Mouse (Mus musculus): ENCODE data around the gene Lingo4.

The Lingo4 gene

DNA sequence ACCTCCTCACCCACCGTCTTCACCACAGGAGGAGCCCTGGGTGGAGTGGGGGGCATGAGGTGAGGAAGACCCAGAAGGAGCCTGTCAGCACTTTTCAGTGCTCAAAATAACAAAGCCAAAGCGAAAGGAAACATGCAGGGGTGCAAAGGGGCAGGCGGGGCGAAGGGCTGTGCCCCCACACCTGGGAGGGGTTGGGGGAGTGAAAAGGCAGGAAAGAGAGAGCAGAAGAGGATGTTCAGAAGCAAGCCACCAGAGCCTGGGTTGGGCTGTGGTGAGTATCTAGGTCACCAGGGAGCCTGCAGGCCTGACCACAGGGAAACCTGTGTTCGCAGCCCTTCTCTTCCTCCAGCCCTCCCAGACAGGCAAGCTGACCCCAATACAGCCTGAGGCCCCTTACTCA, 10.3 kb upstream of the Lingo4 start:
- no peak for DNase-seq

DNA sequence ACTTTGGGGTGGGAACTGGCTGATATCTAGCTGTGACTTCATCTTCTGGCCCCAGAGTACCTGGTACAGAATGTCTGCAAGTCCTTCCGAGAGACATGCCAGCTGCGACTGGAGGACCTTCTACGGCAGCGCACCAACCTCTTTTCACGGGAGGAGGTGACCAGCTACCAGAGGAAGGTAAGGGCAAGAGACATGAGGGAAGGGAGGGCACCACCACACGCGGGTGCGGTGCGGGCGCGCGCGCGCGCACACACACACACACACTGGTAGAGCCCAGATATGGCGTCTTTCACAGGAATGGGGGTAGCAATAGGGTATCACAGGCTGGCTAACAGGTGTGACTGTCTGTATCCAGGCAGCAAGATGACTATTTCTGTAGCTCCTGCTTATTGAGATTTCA, 8.9 kb upstream of the Lingo4 start:
- DNase-seq, result no peak

DNA sequence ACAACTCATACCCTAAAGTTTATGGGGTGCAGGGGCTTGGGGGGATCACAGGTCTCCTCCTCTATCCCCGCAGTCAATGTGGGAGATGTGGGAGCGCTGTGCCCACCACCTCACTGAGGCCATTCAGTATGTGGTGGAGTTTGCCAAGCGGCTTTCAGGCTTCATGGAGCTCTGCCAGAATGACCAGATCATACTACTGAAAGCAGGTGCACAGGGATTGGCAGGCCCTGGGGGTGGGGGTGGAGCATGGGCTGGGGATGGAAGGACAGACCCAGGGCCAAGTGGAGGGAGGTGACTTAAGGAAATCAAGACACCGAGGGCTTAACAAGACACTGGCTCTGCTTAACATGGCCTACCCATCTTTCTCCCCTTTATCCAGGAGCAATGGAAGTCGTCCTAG, 7.3 kb upstream of the Lingo4 start:
- no peak for DNase-seq

DNA sequence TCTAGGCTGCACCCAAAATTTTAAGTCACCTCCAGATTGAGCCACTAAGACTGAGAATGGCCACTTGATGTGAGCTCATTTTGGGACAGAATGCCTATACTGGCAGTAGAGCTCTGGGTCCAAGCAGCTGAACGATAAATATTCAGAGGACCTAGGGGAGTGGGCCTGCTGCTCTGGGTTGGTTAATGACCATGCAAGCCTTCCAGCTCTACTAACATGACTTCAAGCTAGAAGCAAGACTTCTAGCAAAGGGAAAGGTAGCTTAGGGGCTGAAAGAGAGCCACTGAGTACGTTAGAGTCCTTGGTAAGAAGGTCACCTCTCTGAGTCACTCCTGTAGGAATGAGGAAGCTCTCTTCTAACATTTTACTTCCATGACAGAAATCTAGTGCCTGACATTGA, 6.2 kb upstream of the Lingo4 start:
- DNase-seq, result no peak

DNA sequence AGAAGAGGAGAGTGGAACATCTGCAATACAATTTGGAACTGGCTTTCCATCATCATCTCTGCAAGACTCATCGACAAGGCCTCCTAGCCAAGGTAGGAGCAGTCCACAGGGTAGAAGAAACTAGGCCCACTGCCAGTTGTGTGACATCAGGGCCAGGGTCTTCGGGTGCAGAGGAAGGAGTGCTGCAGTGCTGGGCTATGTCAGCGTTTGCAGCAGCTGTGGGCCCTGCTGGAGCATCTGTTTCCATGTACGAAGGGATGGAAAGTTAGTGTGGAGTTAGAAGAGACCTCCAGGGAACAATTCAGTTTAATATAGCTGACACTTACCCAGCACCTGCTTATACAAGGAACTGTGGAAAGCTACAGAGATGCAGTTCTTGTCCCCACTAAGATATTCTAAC, 5.3 kb upstream of the Lingo4 start:
- DNase-seq, result no peak

DNA sequence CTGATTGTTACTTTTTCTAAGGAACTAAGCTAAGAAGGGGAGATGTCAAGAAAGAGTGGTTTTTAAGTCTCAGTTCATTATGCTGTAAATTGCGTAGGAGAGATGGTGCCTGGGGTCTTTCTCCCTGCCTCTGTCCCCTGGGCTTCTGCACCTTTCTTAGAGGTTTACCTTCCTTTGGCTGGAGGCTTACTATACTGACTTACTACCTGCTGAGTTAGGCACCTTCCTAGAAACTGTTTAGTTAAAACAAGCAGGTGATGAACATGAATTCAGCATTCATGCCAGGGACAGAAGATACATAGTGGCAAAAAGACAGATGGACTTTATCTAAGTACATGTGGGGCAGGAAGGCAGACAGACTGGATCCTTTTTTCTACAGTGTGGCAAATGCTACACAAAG, 2.0 kb upstream of the Lingo4 start:
- no peak for DNase-seq

DNA sequence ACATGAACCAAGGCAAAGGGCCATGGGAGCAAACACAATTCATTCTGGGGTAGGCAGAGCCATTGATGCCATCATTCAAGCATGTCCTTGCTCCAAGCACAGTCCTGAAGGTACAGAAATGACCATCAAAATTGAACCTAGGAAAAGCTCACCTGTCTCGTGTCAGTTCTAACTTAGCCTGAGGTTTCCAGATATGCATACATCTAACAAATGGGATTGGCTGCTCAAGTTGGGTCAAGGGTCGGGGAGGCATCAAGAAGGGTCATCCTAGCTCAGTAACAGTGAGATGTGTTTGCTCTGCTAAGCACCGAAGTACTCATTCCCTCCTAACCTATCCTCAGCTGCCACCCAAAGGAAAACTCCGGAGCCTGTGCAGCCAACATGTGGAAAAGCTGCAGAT, 1.5 kb upstream of the Lingo4 start:
- no peak for DNase-seq

DNA sequence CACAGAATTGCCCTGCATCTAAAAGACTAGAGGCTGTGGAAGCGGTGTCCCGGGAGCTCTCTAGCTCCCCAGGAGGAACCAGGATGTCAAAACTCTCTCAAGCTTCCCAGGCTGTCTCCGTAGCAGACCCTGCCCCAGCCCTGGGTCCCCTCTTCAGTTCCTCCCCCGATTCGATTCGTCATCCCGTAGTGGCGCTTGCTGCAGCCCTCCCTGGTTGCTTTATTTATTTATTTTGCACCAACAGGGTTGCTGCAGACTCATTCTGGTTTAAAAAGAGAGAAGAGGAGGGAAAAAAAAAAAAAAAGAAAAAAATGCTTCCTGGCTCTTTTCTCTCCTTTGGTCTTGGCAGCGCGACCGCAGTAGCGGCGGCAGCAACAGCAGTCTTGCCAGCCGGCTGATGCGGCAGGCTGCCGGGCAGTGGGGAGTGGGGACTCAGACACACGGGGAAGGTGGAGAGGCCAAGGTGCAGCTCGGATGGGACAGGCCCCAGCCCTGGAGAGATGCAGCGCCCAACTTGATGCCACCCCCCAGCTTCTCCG, 695 bp downstream of the Lingo4 start:
- DNase-seq, result peak in 1 of 2 experiments; percentile 57

DNA sequence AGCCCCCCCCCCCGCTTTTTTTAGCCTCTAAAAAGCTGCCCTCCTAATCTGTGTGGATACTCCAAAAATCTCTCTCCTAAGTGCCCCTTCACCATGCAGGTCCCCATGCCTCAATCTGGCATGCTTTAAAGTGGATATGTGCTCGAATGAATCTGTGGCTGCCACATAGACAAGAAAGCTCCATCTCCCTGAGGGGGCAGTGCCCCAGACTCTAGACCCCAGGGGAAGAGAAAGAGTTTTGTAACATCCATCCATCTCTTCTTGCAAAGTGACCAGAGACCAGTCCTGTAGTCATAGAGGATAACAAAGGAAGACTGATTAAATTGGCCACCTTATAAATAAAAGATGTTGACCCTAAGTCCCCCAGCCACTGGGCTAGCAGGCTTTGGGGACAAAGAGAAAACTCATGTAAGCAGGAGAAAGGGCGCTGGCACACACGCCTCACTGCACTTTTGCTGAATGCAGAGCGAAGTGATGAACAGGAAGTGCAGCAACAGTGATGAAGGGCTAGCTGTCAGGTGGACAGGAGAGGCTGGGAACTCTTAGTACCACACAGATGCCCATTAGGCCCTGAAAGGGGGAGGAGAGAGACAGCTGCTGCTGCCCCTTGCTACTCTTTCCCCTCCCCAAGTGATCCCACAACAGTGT, 1.5 kb downstream of the Lingo4 start:
- DNase-seq, result no peak

DNA sequence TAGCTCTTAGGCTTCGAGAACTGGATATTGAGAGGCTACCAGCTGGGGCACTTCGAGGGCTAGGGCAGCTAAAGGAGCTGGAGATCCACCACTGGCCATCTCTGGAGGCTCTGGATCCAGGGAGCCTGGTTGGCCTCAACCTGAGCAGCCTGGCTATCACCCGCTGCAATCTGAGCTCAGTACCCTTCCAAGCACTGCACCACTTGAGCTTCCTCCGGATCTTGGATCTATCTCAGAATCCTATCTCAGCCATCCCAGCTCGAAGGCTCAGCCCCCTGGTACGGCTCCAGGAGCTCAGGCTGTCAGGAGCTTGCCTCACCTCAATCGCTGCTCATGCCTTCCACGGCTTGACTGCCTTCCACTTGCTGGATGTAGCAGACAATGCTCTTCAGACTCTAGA, 4.1 kb downstream of the Lingo4 start:
- DNase-seq, result no peak

DNA sequence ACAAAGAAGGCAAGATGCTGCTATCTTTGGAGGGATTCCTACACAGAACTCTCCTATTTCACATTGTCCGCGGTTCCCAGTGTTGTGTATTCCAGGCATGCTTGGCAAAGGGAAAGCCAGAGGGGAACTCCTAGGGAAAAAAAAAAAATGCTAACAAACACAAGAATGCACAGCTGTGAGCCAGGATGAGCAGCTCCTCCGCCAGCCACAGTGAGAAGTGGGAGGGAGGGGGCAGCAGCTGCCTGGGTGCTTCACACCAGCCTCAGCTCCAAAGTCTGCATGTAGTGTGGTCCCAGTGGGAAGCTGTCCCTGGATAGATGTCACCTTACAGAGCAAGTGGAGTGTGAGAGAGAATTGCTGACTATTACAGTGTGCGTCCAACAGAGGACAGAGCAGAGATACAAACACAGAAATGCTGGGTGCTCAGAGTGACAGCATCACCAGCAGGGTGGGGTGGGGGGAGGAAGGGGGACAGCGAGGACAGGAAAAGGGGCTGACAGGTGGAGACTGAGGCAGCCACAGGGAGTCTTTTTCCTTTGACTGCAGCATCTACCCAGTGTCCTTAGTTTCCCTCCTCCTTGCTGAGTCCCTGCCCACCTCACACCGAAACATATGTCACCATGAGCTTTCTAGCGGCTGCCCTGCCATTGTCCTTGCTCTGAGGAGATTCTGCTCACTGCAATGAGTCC, 6.2 kb downstream of the Lingo4 start:
- no peak for DNase-seq

DNA sequence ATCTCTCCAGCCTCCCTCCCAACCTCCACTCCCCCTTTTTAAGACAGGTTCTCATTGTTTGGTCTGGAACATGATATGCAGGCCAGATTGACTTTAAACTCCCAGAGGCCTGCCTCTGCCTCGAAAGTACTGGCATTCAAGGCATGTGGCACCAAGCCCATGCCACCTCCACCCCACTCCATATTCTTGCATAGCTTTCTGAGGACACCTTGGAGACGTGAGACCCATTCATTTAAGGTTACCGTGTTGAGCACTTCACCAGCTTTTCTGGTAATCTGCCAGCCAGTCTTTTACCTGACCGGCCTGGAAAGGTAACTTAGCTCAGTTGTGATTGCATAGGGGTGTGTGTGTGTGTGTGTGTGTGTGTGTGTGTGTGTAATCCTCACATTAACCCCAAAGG, 7.2 kb downstream of the Lingo4 start:
- no peak for DNase-seq

DNA sequence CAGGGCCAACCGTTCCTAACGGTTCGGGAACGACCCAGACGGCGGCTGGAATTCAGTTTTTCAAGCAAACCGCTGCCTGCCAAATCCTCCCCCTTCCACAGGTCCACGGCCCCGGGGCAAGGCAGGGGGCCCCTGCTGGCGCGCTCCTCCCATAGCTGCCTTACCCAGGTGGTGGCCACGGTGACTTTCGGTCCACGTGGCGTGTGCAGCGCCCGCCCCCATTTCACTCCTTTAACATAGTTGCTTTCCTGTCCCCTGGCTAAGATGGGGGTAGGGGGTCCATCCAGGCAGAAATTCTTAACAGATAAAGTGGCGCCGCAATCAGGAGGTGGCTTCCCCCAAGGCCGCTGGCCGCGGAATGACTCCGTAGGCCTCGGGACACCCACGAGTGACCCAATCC, 14.2 kb downstream of the Lingo4 start:
- no peak for DNase-seq

DNA sequence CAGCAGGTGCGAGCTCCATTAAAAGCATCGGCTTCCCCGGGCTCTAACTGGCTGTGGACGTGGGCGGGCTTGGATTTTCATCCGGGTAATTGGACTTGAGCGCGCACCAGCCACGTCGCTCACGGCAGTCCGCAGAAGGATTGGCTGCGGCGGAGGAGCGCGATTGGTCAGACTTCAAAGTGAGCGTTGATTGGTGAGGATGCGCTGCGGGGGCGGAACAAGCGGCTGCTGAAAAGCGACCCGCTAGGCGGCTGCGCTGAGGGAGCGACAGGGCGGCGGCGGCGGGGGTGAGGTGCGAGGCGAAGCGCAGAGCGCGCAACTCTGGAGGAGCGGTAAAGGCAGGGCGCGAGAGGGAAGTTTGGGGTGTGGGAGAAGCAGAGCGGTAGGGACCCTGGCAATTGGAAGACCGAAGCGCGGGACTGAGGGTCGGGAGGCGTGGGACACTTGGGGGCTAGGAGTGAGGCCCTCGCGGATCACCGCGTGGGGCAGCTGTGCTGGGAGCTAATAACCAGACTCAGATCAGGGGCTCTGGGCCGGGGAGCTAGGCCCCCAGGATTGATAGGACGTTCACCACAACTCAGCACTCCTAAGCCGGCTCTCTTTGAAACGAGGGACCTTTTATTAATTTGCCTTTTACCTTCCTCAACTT, 14.8 kb downstream of the Lingo4 start, which contains the start of gene Tdrkh:
TSS of gene Tdrkh (plus strand) at position 243 of the 649 bp plus-strand sequence.
- DNase-seq, result peak; percentile 94 to 98

DNA sequence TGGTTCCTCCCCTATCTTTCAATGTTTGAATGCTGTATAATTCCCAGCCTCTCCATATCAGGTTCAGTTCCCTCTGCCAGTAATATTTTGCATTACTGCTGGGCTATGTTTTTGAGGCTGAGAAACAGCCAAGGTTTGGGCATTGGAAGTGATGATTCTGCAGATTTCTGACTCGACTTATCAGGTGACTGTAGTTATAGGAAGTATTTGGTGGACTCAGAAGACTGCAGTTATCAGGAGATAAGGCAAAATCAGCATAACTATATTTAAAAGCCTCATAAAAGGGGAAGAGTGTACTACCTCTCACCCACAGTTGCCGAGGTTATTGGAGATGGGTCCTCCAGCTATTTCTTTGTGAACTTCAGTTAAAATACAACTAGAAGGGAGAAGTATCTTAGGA, 32.7 kb downstream of the Lingo4 start:
- DNase-seq, result no peak

DNA sequence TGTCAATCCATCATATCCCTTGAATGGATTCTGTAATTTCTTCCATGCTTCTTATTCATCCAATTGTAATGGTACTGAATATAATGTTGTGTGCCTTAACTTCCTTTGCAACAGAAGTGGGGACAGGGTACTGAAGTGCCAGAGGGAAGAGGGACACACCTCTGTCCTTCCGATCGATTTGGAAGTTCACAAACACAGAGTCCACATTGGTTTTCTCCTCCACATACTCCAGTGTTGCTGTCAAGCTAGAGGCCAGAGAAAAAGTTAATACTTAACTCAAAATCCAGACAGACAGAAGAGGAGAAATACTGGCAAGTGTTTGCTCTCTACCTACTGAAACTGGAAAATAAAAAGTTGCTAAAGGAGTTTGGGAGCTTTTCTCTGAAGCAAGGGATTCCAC, 36.0 kb downstream of the Lingo4 start:
- no peak for DNase-seq

DNA sequence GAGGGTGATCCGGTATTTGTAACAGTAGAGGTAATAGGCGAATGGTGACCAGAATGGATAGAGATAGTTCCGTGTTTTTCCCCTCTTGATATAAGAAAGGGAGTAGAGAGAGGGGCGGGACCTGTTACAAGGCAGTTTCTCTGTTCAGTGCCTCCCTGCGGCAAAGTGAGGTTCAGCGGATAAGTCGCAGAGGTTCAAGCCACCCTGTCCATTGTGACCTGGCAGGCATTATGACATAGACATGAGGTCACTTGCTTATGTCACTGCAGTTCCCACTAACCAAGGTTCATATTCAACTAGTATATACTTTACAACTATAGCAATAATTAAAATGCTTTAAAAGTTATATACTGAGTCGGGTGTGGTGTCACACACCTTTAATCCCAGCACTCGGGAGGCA, 38.1 kb downstream of the Lingo4 start:
- no peak for DNase-seq

DNA sequence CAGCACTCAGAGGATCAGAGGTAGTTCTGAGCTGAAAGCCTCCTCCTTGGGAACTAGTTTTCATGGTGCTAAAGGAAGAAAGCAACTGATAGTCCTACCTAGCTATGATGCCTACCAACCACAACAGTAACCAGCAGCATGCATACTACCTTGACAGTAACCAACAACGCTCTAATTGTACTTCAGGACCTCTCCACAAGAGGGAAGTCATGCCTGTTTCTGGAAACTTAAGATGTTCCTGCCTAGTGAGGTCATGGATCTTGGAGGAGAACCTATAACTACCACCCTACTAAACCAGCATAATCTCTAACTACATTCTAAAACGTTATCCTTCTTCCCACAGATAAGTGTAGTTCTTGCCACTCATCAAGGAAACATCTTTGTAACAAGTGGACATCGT, 42.9 kb downstream of the Lingo4 start:
- DNase-seq, result peak in 1 of 2 experiments; percentile 18

DNA sequence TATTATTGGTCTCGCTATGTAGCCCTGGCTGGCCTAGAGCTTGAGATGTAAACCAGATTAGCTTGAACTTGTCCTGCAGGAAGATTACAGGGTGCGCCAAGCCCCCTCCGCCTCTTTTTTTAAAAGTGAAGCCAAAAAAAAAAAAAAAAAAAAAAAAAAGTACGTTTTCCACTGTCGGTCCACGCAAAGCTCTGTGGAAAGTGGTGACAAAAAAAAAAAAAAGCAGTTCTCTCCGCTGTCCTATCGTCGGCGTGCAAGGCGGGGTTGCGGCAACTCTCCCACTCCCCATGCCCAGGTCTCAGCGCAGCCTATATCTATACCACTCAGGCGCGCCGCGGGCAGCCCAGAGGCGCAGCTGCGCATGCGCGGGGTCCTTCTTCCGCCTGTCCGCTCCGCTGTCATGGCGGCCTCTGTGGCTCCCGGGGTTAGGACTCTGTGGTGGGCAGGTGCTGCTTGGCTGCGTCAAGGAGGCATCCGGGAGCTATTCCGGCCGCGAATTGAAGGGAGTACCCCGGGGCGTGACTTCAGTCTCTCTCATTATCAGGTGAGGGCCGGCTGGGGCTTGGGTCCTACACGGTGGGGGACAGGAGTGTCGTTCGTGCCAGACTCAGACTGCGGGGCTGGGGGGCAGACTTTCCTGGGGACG, 44.8 kb downstream of the Lingo4 start, which contains the start of gene Mrpl9:
TSS of gene Mrpl9 (plus strand) at position 368 of the 646 bp plus-strand sequence.
- DNase-seq, result peak; percentile 95 to 96

DNA sequence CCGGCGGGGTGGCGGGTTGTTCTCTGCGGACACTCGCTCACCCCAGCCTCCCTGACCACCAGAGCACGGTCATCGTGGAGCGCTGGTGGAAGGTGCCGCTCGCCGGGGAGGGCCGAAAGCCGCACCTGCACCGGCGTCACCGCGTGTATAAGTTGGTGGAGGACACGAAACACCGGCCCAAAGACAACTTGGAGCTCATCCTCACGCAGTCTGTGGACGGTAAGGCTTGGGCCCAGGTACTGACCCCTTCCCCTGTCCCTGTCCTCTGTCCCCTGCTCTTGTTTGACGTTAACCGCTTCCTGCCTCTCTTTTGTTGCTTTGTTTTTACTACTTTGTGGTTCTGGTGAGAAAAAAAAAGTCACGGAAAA, 45.3 kb downstream of the Lingo4 start, which contains the start of gene Oaz3:
TSS of gene Oaz3 (minus strand) at position 319 of the 368 bp plus-strand sequence.
- DNase-seq, result no peak

DNA sequence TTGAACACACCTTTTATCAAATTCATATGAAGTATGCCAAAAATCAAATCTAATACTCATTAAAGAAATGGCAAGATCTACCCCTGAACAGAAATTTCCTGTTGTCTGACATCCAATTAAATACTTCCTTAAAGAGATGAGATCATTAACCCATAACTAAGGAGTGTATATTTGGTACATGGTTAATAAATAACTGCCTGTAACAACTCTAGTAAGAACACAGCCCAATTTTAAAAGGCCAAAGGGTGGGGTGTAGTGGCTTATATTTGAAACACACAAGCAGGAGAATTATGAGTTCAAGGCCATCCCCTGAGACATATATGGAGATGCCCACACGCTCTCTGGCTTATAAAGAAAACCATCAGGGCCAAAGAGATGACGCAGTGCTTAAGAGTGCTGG, 51.1 kb downstream of the Lingo4 start:
- no peak for DNase-seq

Data from kidney, postnatal 25 days (tissue).